Mouse (Mus musculus): ENCODE data around the gene Apba3. TPM values are rescaled to one million over a fixed set of nuclear protein-coding genes. Genes with fewer than 3 reads are reported as not detected.

Gene Apba3
- polyA plus RNA-seq, 1 experiment = 48.3 TPM

DNA sequence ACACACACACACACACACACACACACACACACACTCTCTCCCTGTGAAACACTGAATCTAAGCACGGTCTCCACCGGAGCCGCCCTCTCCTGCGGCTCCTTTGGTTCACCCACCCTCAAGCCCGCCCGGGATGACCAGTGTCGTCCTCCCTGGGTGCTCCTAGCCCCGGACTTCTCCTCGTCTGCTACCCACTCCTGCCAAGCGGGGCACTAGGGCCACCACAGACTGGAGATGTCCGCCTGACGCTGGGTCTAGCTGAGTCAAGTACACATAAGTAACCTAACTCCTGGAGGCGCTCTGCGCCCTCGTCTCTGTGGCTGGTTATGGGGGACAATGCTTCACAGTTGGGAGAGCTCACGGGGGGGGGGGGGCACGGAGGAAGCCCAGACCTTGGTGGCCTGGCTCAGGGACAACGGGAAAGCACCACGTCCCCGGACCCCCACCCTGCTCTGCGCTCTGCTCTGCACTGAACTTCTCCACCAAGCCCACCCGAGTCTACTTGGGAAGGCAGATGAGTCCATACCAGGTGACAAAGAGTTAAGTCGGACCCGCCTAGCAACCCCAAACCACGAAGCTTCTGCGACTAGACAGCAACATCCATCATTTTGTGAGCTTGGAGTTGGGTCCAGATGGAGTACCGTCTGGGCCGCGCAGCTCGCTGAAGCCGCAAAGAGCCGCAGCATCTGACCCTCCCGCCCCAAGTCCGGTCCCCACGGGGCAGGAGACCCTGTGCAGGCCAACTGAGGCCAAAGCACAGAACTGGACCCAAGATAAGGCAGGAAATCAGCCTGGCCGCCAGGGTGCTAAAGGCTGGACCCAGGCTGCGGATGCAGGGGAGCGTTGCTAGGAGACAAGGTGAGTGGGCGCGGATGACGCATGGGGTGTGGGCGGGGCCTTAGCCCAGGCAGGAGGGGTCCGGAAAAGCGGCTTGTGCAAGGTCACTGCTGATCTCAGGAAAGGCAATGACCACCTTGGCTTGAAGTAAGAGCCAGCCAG lies 14.0 kb upstream of the Apba3 start, which contains the start of gene Matk:
Gene Matk, plus strand, starts transcription at position 512 of the 996 bp plus-strand sequence.
- DNase-seq (ENCODE audit: low spot score) = no peak

DNA sequence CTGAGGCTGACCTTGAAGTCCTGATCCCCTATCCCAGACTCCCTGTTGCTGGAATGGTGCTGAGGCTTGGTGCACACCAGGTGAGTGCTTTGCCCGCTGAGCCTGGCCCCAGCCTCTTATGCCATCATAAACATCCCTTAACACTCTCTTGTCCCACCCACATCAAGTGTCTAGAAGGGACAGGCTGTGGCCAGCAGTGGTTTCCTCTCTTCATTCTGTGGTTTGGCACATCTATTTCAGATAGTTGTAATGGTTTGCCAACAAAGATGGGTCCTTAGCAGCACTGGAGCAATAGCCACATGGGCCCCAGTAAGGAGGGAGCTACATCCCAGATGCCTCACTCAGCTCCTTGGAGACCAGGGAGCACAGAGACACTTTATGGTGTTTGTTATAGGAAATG lies 11.9 kb upstream of the Apba3 start:
- no peak for DNase-seq (ENCODE audit: low spot score)

GRCm38 (mm10) chr10:81257158-81258039 lies 9.4 kb upstream of the Apba3 start:
- no peak for DNase-seq (ENCODE audit: low spot score)

DNA sequence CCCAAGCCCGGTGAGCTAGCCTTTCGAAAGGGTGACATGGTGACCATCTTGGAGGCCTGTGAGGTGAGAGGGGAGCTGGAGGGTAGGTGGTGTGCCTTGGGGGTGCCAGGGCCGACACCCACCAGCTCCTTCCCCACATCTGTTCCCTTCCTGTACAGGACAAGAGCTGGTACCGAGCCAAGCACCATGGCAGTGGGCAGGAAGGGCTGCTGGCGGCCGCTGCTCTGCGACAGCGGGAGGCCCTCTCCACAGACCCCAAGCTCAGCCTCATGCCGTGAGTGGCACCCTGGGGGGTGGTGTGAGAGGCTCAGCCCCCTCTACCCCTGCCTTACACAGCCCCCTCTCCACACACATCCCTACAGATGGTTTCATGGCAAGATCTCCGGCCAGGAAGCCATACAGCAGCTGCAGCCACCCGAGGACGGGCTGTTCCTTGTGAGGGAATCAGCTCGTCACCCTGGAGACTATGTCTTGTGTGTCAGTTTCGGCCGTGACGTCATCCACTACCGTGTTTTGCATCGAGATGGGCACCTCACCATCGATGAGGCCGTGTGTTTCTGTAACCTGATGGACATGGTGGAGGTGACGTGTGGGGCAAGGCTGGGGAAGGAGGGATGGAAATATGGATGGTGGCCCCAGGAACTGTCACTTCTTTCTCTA lies 7.4 kb upstream of the Apba3 start:
- DNase-seq (ENCODE audit: low spot score) = no peak

DNA sequence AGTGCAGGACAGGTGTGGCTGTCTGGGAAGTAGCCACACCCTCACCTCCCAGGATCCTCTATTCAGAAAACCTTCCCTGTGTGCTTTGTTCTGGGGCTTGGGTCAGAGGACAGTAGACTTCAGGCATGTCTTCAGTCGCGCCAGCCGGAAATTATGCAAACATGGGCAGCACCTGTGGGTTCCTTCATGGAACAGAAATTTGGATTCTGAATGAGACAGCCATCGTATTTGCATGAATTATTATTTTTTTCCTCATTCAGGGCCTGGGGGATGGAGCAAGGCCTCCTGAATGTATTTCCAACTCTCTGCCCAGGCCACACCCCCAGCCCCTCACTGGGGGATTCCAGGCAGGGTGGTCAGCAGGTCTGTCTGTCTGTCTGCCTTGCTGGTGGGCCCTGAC lies 5.7 kb upstream of the Apba3 start:
- DNase-seq (ENCODE audit: low spot score) = no peak

- no peak for DNase-seq (ENCODE audit: low spot score)
These were observed 1.2 kb upstream of the Apba3 start for GRCm38 (mm10) chr10:81265540-81265939.

DNA sequence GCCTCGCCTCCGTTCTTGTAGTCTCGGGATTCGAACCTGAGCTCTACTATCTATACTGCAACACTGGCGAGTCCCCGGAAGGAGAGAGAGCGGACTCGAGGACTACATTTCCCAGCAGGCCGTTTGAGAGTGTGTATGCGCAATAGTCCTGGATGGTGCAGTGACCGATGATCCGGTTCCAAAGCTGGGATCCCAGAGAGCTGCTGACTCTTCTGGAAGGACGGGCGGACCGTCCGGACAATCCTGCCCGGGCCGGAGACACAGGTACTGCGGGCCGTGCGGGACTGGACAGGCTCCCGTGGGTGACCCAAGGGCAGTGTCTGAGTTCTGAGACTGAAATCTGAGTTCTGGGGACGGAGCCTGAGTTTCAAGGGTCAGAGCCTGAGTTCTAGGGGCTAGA lies 1.3 kb downstream of the Apba3 start:
- DNase-seq (ENCODE audit: low spot score) = peak; percentile 69

- DNase-seq (ENCODE audit: low spot score) = no peak
These were observed 2.1 kb downstream of the Apba3 start for GRCm38 (mm10) chr10:81268643-81269412.

DNA sequence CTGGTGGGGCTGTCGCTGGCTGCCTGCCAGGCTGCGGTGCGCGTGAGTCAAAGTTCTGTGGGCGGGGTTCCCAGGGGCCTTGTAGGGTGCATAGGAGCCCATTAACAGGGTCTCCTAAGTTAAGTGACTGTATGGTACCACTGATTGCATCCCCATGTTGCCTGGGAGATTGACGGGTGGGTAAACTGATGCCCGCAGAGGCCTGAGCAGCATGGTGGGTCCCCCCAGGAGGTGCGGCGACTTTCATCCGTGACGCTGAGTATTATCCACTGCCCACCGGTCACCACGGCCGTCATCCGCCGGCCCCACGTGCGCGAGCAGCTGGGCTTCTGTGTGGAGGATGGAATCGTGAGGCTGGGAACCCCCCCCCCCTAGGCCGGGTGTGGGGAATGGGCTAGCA lies 5.6 kb downstream of the Apba3 start:
- no peak for DNase-seq (ENCODE audit: low spot score)

GRCm38 (mm10) chr10:81273842-81274241 lies 7.1 kb downstream of the Apba3 start:
- DNase-seq (ENCODE audit: low spot score) = no peak

- DNase-seq (ENCODE audit: low spot score) = no peak
These were observed 10.9 kb downstream of the Apba3 start for GRCm38 (mm10) chr10:81277676-81278075.

DNA sequence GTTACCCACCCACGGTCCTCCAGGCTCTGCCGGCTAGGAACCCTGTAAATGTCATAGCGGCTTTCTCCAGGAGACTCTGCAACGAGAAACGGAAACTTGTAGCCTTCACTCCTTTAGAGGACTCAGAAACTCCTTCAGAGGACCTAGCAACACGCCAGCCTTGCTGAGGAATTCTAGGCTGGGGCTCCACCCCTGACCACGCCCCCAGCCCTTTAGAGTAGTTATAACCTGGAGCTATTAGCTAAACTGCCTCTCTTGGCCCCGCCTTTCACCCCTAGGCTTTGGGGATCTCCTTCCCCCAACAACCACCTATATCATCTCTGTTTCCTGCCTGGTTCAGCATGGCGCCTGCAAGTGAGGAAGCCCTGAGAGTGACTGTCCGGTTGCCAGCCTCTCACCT lies 12.7 kb downstream of the Apba3 start:
- no peak for DNase-seq (ENCODE audit: low spot score)

DNA sequence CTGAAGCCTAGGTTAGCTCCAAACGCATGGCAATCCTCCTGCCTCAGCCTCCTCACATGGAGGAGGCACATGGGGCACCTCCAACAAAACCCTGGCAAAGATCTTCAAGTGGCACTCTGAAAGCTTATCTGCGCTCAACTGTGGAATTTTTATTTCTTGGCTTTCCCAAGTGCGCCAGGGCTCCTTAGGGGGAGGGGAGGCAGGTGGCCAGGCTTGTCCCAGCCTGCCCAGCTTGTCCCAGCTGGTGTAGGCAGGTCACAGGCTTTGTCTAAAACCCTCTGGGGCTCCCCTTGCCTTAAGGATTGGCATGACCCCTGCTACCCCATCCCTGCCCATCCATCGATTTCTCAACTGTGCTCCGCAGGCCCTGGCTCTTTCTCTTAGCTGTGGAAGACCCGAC lies 17.4 kb downstream of the Apba3 start:
- no peak for DNase-seq (ENCODE audit: low spot score)

DNA sequence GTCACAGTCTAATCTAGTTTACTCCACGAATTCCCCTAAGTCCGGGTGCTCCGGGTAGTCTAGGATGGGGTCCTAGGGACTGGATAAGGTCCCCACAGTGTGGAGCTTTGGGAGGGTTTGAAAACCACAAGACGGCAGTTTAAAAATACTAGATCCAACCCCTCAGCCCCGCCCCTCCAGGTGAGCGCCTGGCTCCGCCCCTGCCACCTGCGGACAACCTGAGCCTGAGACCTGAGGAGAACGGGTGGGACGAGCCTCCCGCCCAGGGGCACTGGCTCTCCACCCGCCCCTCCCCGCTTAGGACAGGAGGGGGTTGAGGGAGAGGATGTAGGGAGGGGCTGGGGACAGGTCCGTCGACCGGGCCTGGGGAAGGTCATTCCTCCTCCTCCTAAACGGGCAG lies 18.0 kb downstream of the Apba3 start:
- DNase-seq (ENCODE audit: low spot score) = no peak

- DNase-seq (ENCODE audit: low spot score) = peak; percentile 86
These were observed 19.1 kb downstream of the Apba3 start for GRCm38 (mm10) chr10:81285694-81286450.

DNA sequence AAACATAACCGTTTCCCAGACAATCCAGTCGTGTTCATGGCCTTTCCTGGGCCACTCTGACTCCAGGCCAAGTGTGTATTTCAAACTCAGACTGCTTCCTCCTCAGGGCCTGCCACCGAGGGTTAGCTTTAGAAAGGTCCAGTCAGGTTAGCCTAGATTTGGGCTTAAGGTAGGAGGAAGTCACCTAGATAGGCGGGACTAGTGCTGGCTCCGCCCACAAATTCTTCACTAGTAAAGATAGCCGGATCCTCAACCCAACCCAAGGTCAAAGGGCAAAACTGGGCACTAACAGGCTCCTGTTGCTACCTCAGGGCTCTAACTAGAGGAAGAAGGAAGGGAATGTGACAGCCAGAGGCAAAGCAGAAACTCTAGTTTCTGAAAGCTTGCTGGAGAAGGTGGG lies 19.8 kb downstream of the Apba3 start:
- DNase-seq (ENCODE audit: low spot score) = no peak

- no peak for DNase-seq (ENCODE audit: low spot score)
These were observed 20.9 kb downstream of the Apba3 start for GRCm38 (mm10) chr10:81287513-81288157.

DNA sequence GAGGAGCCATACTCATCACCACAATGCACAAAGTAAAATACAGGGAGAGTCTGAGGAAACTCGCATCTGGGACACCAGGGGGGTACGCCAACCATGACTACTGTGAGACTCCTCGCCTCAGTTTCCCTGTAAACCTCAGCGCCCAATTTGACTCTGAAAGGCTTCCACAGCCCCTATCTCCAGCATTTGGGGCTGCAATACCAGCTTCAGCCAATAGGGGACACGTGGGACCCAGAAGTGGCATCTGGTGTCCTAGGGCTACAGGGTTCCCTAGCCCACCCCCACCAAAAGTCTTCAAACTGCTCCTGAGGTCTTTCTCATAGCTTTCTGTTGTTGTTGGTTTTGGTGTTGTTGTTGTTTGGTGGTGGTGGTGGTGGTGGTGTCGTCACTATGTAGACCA lies 21.8 kb downstream of the Apba3 start:
- DNase-seq (ENCODE audit: low spot score) = no peak

DNA sequence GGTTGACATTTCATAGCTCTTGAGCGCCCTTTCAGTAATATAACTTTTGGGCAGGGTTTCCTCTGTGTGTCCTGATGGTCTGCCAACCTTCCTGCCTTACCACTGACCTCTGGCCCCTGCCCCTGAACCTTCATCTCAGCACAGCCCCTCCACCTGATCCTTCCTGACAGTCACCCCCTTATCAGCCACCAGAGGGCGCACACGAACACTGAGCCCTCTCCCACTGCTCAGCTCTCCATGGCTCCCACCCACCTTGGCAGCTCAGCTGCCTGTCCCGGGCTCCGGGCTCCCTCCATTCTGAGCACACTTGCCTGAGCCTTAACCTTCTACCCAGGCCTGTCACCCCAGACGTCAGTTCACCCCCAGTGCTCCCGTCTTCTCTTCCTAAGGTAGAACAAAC lies 22.5 kb downstream of the Apba3 start:
- no peak for DNase-seq (ENCODE audit: low spot score)

- DNase-seq (ENCODE audit: low spot score) = no peak
These were observed 23.1 kb downstream of the Apba3 start for GRCm38 (mm10) chr10:81289811-81290210.
